Mouse (Mus musculus) kidney, postnatal 10 days (tissue): Measurements from ENCODE around the gene Stt3b.

ENCODE experiments used
- DNase-seq: peaks from one replicate; pipeline ENCODE4 v3.0.0; 2021; ENCODE audit warnings: mixed read lengths

Gene Stt3b

DNA sequence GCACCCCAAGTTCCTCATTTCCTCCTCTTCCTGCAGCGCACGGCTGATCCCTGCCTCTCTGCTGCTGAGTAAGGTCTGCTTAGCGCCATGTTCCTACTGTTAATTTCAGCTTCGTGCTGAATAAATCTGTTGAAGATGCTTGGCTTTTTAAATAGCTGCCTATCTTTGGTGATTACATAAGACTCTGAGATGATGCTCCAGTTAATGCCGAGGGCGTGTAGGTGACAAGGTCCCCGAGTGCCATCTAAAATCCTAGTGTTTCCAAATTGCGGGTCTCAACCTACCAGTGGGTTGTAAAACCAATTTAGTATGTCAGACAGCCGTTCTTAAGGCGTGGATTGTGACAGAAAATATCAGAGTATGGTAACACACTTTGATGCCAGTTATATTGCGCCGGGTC lies 99.7 kb downstream of the Stt3b start:
- no peak for DNase-seq

DNA sequence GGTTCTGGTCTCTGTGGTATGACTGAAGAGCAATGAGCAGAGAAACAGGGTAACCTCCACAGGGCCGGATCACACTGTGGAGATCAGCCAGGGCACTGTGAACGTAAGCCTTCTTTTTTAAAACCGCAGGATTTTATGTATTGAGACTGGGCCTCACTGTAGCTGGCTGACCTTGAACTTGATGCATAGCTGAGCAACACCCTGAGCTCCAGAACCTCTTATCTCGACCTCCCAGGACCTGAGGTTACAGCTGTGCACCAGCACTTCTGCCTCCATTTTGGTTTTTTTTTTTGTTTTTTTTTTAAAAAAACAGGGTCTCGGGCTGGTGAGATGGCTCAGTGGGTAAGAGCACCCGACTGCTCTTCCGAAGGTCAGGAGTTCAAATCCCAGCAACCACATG lies 100.5 kb downstream of the Stt3b start:
- DNase-seq = no peak

- no peak for DNase-seq
Measured at GRCm38 (mm10) chr9:115206219-115206618, 104.0 kb downstream of the Stt3b start.

DNA sequence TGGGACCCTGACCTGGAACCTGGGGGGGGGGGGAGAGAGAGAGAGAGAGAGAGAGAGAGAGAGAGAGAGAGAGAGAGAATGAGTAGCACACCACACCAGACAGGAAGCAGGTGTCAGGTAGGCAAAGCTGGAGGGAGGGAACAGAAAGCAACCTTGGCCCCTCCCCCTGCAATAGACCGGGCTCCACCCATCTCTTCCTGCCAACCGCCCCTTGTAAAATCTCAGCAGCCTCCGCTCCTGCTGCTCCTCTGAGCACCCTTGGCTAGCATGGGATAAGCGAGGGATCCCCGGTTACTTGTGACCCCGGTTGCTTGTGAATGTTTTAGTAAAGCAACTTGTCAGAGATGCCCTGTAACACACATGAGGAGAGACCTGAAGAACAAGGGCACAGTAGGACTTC lies 104.7 kb downstream of the Stt3b start:
- peak; percentile 33 for DNase-seq

DNA sequence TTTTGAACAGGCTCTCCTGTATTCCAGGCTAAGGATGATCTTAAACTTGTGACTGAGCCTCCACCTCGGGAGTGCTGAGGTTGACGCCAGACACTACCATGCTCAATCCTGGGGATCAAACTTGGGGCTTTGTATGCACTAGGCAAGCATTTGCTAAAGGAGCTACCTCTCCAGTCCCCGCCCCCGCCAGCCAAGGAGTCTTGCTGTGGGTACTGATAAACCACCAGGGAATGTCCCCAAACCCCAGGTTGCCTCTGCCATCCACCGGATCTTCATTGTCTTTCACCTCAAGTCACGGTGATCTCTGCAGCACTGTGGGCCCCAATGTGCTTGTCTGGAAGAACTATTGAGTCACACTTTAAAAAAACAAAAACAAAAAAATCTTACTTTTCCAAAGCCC lies 107.1 kb downstream of the Stt3b start:
- DNase-seq = no peak

DNA sequence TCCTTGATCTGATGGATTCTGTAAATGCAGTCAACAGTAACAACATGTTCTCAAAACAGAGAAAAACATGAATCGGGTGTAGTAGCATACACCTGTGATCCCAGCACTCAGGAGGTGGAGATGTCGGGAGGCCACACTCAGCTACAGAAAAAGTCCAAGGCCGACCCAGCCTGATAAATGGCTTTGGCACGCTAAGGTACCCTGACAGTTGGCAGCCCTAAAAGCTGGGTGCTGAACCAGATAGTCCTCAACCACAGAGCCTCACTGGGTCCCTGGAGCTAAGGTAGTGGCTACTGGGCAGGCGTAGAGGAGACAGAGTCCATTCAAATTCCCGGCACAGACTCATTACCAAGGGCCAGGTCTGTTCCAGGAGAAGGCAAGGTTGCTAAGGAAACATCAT lies 109.0 kb downstream of the Stt3b start:
- no peak for DNase-seq

DNA sequence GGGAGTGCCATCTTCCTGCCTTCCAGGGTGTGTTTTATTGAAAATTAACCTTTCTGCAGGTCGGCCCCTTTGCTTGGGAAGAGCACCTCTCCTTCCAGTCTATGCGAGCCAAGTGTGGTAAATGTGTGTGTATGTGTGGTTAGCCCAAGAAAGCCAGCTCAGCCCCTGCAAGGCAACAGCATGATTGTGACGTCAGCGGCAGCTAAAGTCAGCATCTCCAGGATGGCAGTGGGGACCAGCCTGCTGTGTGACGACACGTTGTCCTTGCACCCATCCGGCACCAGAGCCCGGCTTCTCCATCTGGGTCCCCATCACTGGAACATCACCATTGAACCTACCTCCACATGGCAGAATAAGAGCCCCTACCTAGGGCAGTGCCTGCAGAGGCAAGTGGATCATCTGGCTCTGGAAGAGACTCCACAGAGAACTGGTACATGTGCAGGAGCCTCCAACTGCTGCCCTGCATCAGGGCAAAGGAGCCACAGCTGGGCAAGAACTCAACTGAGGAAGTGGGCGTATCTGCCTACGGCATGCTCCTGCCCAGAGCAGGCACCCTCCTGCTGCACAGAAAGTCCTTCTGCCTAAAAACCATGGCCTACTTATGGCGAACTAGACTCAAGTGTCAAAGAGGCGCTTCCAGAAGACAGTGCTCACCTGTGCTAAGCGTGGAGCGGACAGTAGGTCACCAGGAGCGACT lies 109.9 kb downstream of the Stt3b start:
- DNase-seq = no peak

- peak; percentile 35 for DNase-seq
Measured at GRCm38 (mm10) chr9:115197082-115197481, 113.1 kb downstream of the Stt3b start.

DNA sequence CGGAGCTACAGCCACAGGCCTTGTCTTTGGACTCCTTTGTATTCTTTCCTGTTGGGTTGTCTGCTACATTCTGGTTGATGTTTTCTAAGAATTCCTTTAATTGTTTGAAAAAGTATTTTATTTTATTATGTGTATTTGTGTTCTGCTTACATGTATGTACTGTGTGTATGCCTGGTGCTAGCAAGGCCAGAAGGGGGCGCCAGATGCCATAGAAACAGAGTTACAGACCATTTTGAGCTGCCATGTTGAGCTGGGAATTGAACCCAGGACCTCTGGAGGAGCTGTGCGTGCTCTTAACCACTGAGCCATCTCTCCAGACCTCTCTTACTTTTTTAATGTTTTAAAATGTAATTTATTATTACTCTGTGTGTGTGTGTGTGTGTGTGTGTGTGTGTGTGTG lies 117.3 kb downstream of the Stt3b start:
- DNase-seq = no peak
